Mouse (Mus musculus): ENCODE results near the gene Hivep3.

- TF ChIP-seq MYOD1 (IDR thresholded peaks at IDR 0.05; ENCODE audit: control insufficient read depth, insufficient read length, low read depth) (no peak), CTCF (IDR thresholded peaks at IDR 0.05; ENCODE audit: control insufficient read depth, insufficient read depth, insufficient read length) (no peak), MYOG (IDR thresholded peaks at IDR 0.05; ENCODE audit: control insufficient read depth, extremely low read depth, insufficient read length) (no peak)
Observed at GRCm38 (mm10) chr4:119959293-119959692, 225.7 kb downstream of the Hivep3 start.
